Mouse (Mus musculus): ENCODE results near the gene Ptges2. TPM values are rescaled to one million over a fixed set of nuclear protein-coding genes. Genes with fewer than 3 reads are reported as not detected.

Ptges2 gene
- polyA plus RNA-seq (2016; fragmentation: Nextera tagmentation; extraction: Ambion mirVana), result 26.2 and 28.8 TPM in 2 replicates

- no peaks in the 10 kb centered on the region for H3K27me3 ChIP-seq (ENCODE audit: low read depth, poor library complexity, severe bottlenecking)
- WGBS, result under 1% methylated on average over 31 of the region's 31 CpGs
- peak; percentile 91 for DNase-seq (ENCODE audit: low spot score)
- peaks cover 29% of the 10 kb centered on the region for H3K4me1 ChIP-seq
- H3K9me3 ChIP-seq (replicated peaks), result no peaks in the 10 kb centered on the region
- H3K4me3 ChIP-seq, result peak within 1 kb of the TSS; percentile 73
- peak within 1 kb of the TSS; percentile 85 for H3K27ac ChIP-seq (replicated peaks)
- peaks cover 16% of the 10 kb centered on the region for H3K36me3 ChIP-seq
These were observed at the start of gene Ptges2 for GRCm38 (mm10) chr2:32395484-32395945. Ptges2 (plus strand) TSS chr2:32395896.

GRCm38 (mm10) chr2:32347019-32347418 is 48.7 kb upstream of the Ptges2 start:
- no peaks in the 10 kb centered on the region for H3K36me3 ChIP-seq

GRCm38 (mm10) chr2:32348311-32348710 is 47.4 kb upstream of the Ptges2 start:
- 89% methylated on average over 11 of the region's 11 CpGs for WGBS
- DNase-seq (ENCODE audit: low spot score), result no peak
- Histone ChIP-seq H3K9me3 (replicated peaks) (no peaks in the 10 kb centered on the region), H3K4me1 (peaks cover 44% of the 10 kb centered on the region), H3K27ac (replicated peaks) (no peak overlapping the region), H3K27me3 (ENCODE audit: low read depth, poor library complexity, severe bottlenecking) (peaks cover 38% of the 10 kb centered on the region), H3K4me3 (no peak overlapping the region), H3K36me3 (no peaks in the 10 kb centered on the region)

More at GRCm38 (mm10) chr2:32347019-32347418, 48.7 kb upstream of the Ptges2 start:
- WGBS, result 75% methylated on average over 6 of the region's 6 CpGs
- Histone ChIP-seq H3K27me3 (ENCODE audit: low read depth, poor library complexity, severe bottlenecking) (peaks cover 30% of the 10 kb centered on the region), H3K4me3 (no peak overlapping the region), H3K4me1 (peaks cover 40% of the 10 kb centered on the region), H3K9me3 (replicated peaks) (no peaks in the 10 kb centered on the region), H3K27ac (replicated peaks) (no peak overlapping the region)
- DNase-seq (ENCODE audit: low spot score), result no peak

GRCm38 (mm10) chr2:32349625-32350255 is 46.0 kb upstream of the Ptges2 start:
- peaks cover 38% of the 10 kb centered on the region for H3K27me3 ChIP-seq (ENCODE audit: low read depth, poor library complexity, severe bottlenecking)
- no peak for DNase-seq (ENCODE audit: low spot score)
- WGBS, result 64% methylated on average over 8 of the region's 8 CpGs
- no peak overlapping the region; the same call in 1 of the 2 replicates for H3K4me3 ChIP-seq
- peaks cover 46% of the 10 kb centered on the region for H3K4me1 ChIP-seq
- H3K9me3 ChIP-seq (replicated peaks), result no peaks in the 10 kb centered on the region
- H3K27ac ChIP-seq (replicated peaks), result no peak overlapping the region; the same call in 1 of the 2 replicates
- no peaks in the 10 kb centered on the region for H3K36me3 ChIP-seq

GRCm38 (mm10) chr2:32350471-32351051 is 45.1 kb upstream of the Ptges2 start:
- peaks cover 42% of the 10 kb centered on the region for H3K4me1 ChIP-seq
- H3K4me3 ChIP-seq, result no peak overlapping the region
- peak overlapping the region; percentile 9; the same call in 1 of the 2 replicates for H3K27ac ChIP-seq (replicated peaks)
- 62% methylated on average over 13 of the region's 13 CpGs for WGBS
- H3K27me3 ChIP-seq (ENCODE audit: low read depth, poor library complexity, severe bottlenecking), result peaks cover 38% of the 10 kb centered on the region
- H3K36me3 ChIP-seq, result no peaks in the 10 kb centered on the region
- no peaks in the 10 kb centered on the region for H3K9me3 ChIP-seq (replicated peaks)
- DNase-seq (ENCODE audit: low spot score), result no peak

GRCm38 (mm10) chr2:32351471-32351961 is 44.2 kb upstream of the Ptges2 start:
- peak overlapping the region; percentile 82; the same call in 1 of the 2 replicates for H3K27ac ChIP-seq (replicated peaks)
- peaks cover 38% of the 10 kb centered on the region for H3K27me3 ChIP-seq (ENCODE audit: low read depth, poor library complexity, severe bottlenecking)
- H3K4me1 ChIP-seq, result peaks cover 42% of the 10 kb centered on the region
- 60% methylated on average over 9 of the region's 9 CpGs for WGBS
- peak overlapping the region; percentile 67 for H3K4me3 ChIP-seq
- DNase-seq (ENCODE audit: low spot score), result no peak
- H3K36me3 ChIP-seq, result no peaks in the 10 kb centered on the region
- H3K9me3 ChIP-seq (replicated peaks), result no peaks in the 10 kb centered on the region

GRCm38 (mm10) chr2:32352151-32353006 is 43.3 kb upstream of the Ptges2 start, which contains the start of gene Ciz1:
Ciz1 (plus strand) TSS chr2:32352327.
- Histone ChIP-seq H3K27ac (replicated peaks) (peak within 1 kb of the TSS; percentile 82), H3K9me3 (replicated peaks) (no peaks in the 10 kb centered on the region), H3K27me3 (ENCODE audit: low read depth, poor library complexity, severe bottlenecking) (peaks cover 38% of the 10 kb centered on the region), H3K4me3 (peak within 1 kb of the TSS; percentile 67), H3K36me3 (no peaks in the 10 kb centered on the region), H3K4me1 (peaks cover 44% of the 10 kb centered on the region)
- peak; percentile 57 for DNase-seq (ENCODE audit: low spot score)
- WGBS, result under 1% methylated on average over 40 of the region's 52 CpGs

- peak; percentile 91 for DNase-seq (ENCODE audit: low spot score)
- Histone ChIP-seq H3K27ac (replicated peaks) (peak within 1 kb of the TSS; percentile 82), H3K36me3 (no peaks in the 10 kb centered on the region), H3K27me3 (ENCODE audit: low read depth, poor library complexity, severe bottlenecking) (peaks cover 40% of the 10 kb centered on the region), H3K4me1 (peaks cover 48% of the 10 kb centered on the region), H3K9me3 (replicated peaks) (no peaks in the 10 kb centered on the region), H3K4me3 (peak within 1 kb of the TSS; percentile 67)
- WGBS, result under 1% methylated on average over 63 of the region's 63 CpGs
These were observed 42.6 kb upstream of the Ptges2 start, which contains the start of gene Dnm1 for GRCm38 (mm10) chr2:32353007-32353542. Dnm1 (minus strand) TSS chr2:32353338.

DNA sequence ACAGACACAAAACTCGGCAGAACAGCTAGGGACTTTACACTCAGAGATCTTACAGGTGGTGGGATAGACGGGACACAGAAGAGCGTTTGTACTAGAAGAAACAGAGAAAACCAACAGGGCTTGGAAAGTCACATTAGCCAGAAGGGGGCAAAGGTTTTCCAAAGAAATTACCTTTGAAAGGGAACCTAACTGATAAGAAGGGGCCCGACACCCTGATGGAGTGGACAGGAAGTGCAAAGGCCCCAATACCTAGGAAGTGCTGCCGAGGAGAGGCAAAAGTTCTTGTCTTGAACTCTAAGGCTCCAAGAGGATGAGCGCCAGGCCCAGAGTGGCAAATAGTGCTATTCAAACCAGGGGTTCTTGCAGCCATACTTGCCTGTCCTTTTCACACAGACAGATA is 41.9 kb upstream of the Ptges2 start:
- Histone ChIP-seq H3K36me3 (no peaks in the 10 kb centered on the region), H3K27ac (replicated peaks) (0 out of 2 replicates have a peak overlapping the region, but pooled peaks have one; percentile 82)

GRCm38 (mm10) chr2:32354336-32354895 is 41.3 kb upstream of the Ptges2 start:
- 90% methylated on average over 3 of the region's 3 CpGs for WGBS
- H3K9me3 ChIP-seq (replicated peaks), result no peaks in the 10 kb centered on the region
- no peak overlapping the region for H3K27ac ChIP-seq (replicated peaks)
- peaks cover 52% of the 10 kb centered on the region for H3K4me1 ChIP-seq
- H3K27me3 ChIP-seq (ENCODE audit: low read depth, poor library complexity, severe bottlenecking), result peaks cover 40% of the 10 kb centered on the region
- DNase-seq (ENCODE audit: low spot score), result no peak
- H3K4me3 ChIP-seq, result no peak overlapping the region
- H3K36me3 ChIP-seq, result no peaks in the 10 kb centered on the region

More for the DNA sequence above, 41.9 kb upstream of the Ptges2 start:
- peaks cover 52% of the 10 kb centered on the region for H3K4me1 ChIP-seq
- no peak for DNase-seq (ENCODE audit: low spot score)
- peak overlapping the region; percentile 67; the same call in 1 of the 2 replicates for H3K4me3 ChIP-seq
- H3K9me3 ChIP-seq (replicated peaks), result no peaks in the 10 kb centered on the region
- WGBS, result 81% methylated on average over 6 of the region's 6 CpGs
- peaks cover 45% of the 10 kb centered on the region for H3K27me3 ChIP-seq (ENCODE audit: low read depth, poor library complexity, severe bottlenecking)

- H3K4me1 ChIP-seq, result peaks cover 49% of the 10 kb centered on the region
- 84% methylated on average over 10 of the region's 10 CpGs for WGBS
- H3K4me3 ChIP-seq, result no peak overlapping the region
These were observed 39.5 kb upstream of the Ptges2 start for GRCm38 (mm10) chr2:32356216-32356615.

DNA sequence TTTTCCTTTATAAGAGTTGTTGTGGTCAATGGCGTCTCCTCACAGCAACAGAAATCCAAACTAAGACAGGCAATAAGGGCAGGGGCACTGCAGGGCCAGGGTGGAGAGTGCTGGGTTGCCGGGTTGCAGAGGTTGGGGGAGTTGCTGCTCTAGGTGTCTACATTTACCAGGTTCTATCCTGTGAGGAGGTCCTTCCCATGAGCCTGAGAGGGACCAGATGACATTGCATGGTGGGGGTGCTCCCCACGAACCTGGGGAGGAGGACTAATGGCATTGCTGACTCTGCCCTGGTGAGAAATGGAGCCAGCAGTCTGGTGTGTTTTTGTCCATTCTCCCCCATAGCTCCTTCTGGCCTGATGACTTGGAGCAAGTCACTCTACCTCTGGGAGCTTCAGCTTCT is 38.0 kb upstream of the Ptges2 start:
- H3K36me3 ChIP-seq, result no peaks in the 10 kb centered on the region
- 70% methylated on average over 3 of the region's 3 CpGs for WGBS

More at GRCm38 (mm10) chr2:32356216-32356615, 39.5 kb upstream of the Ptges2 start:
- Histone ChIP-seq H3K9me3 (replicated peaks) (no peaks in the 10 kb centered on the region), H3K36me3 (no peaks in the 10 kb centered on the region), H3K27ac (replicated peaks) (no peak overlapping the region), H3K27me3 (ENCODE audit: low read depth, poor library complexity, severe bottlenecking) (peaks cover 27% of the 10 kb centered on the region)
- no peak for DNase-seq (ENCODE audit: low spot score)

More for the DNA sequence above, 38.0 kb upstream of the Ptges2 start:
- DNase-seq (ENCODE audit: low spot score), result no peak
- Histone ChIP-seq H3K4me1 (peaks cover 44% of the 10 kb centered on the region), H3K27me3 (ENCODE audit: low read depth, poor library complexity, severe bottlenecking) (peaks cover 21% of the 10 kb centered on the region), H3K4me3 (no peak overlapping the region), H3K9me3 (replicated peaks) (no peaks in the 10 kb centered on the region), H3K27ac (replicated peaks) (no peak overlapping the region)

All from midbrain, embryonic 10.5 days (tissue).